Mouse (Mus musculus) T-helper 17 cell (primary cell): Measurements from ENCODE around the gene Cela2a.

Source experiments
- in situ Hi-C, 2 experiments: fragments of 300-600 bp; cut with MboI, MseI; formaldehyde crosslinking; loops; 1 replicate in 1 of 2; 2 replicates in 1 of 2; pipeline ENCODE4 v1.15.1; 2025; ENCODE audit warnings: high pct_unique_total_duplicates in 2 of 2

Cela2a gene

GRCm38 (mm10) chr4:141769501-141770160, 56.3 kb downstream of the Cela2a start:
- in situ Hi-C loops: no loop called here

GRCm38 (mm10) chr4:141767353-141768036, 58.5 kb downstream of the Cela2a start:
- in situ Hi-C loops: no loop called here

- in situ Hi-C loops: no loop called here
These were observed 59.1 kb downstream of the Cela2a start for GRCm38 (mm10) chr4:141766668-141767352.

- in situ Hi-C loops: no loop called here
These were observed 59.7 kb downstream of the Cela2a start for GRCm38 (mm10) chr4:141766316-141766667.

- in situ Hi-C loops: no loop called here
These were observed 61.0 kb downstream of the Cela2a start for GRCm38 (mm10) chr4:141765008-141765407.
